Comparison of ENCODE assay signal across 1 mouse cellular context in the genomic region with DNA sequence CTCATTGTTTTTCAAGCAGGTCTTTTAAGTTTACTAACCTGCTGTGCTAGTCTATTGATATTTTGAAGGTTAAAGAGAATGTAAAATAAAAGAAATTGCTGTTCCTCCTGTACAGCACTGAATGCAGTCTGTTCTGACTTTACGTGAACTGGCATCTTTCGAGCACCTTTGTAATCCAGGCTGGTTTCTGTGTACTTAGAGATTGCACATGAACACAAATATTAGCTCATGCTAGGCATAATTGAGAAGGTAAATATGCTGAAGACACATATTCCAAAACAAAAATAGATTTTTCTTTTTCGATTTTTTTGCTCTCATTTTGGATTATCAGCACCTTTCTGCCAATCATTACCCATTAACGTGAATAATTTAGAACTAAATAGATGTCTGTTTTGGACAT.
TF ChIP-seq lines count a peak whose summit lies in the region.

No protein-coding gene starts in this region.

TF ChIP-seq in CH12.LX, 34 proteins besides CTCF, POLR2A, EP300 and RAD21:
- no peak for TF ChIP-seq JUND (conservative IDR thresholded peaks at IDR 0.05; ENCODE audit: low read depth, low read length)
- no peak for TF ChIP-seq ZMIZ1 (IDR thresholded peaks at IDR 0.05; ENCODE audit: low read depth, low read length)
- TF ChIP-seq NRF1 (IDR thresholded peaks at IDR 0.05; ENCODE audit: low read depth, low read length) = no peak
- no peak for TF ChIP-seq USF1 (IDR thresholded peaks at IDR 0.05; ENCODE audit: low read depth, low read length)
- no peak for TF ChIP-seq IRF4 (IDR thresholded peaks at IDR 0.05; ENCODE audit: low read depth, low read length)
- TF ChIP-seq ELF1 (IDR thresholded peaks at IDR 0.05; ENCODE audit: low read depth, low read length) = no peak
- no peak for TF ChIP-seq CHD2 (IDR thresholded peaks at IDR 0.05; ENCODE audit: low read length)
- no peak for TF ChIP-seq HCFC1 (IDR thresholded peaks at IDR 0.05; ENCODE audit: low read depth, low read length)
- TF ChIP-seq ZC3H11A (IDR thresholded peaks at IDR 0.05; ENCODE audit: low read depth, low read length) = no peak
- no peak for TF ChIP-seq E2F4 (IDR thresholded peaks at IDR 0.05; ENCODE audit: insufficient replicate concordance, low read depth, low read length)
- no peak for TF ChIP-seq USF2 (conservative IDR thresholded peaks at IDR 0.05; ENCODE audit: low read depth, low read length)
- no peak for TF ChIP-seq GABPA (IDR thresholded peaks at IDR 0.05; ENCODE audit: insufficient replicate concordance, low read depth, low read length)
- TF ChIP-seq RCOR1 (conservative IDR thresholded peaks at IDR 0.05; ENCODE audit: low read depth, low read length) = no peak
